Mouse (Mus musculus): Measurements from ENCODE around the gene Shq1. TPM values are rescaled to one million over a fixed set of nuclear protein-coding genes. Genes with fewer than 3 reads are reported as not detected.
A peak's percentile ranks its signal among the peaks of the same experiment; 100 is the strongest.

Gene Shq1
- total RNA-seq, 2 experiments from 2014 or later, result 7.0 to 17.4 TPM

DNA sequence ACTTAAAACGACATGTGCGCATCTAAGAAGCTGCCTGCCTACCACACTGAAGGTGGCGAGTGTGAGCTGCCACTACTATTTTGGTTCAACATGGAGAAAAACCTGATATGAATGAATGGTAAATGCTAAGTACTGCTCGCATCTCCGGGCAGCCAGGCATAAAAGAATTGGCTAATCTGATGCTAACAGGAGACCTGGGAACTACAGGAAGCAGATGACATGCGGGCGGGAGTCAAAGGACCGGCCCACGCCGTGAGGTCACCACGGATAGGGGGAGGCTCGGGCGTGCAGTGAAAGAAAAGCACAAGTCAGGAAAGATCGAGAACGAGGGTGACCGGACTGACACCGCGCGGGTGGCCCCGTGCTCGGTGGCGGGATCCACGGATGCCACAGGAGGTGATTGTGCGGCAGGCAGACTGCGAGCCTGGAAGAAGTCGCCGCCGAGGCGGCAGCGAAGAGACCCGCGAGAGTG lies 551 bp downstream of the Shq1 start:
- peak; percentile 81 for ATAC-seq (replicated peaks; ENCODE audit: poor library complexity)

DNA sequence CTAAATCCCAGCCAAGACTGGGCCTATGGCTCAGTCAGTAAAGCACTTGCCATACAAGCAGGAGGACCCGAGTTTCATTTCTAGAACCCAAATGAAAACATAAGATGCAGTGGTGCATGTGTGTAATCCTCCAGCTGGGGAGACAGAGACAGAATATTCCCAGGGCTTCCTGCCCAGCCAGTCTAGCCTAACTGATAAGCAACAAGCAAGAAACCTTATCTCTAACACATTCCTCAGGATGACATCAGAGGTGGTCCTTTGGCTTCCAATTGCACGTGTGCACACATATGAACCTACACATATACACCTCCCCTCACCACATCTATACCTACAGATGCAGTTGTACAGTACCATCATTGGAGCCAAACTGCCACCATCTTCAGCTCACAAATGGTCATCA lies 2.1 kb downstream of the Shq1 start:
- ATAC-seq (replicated peaks; ENCODE audit: poor library complexity), result no peak

DNA sequence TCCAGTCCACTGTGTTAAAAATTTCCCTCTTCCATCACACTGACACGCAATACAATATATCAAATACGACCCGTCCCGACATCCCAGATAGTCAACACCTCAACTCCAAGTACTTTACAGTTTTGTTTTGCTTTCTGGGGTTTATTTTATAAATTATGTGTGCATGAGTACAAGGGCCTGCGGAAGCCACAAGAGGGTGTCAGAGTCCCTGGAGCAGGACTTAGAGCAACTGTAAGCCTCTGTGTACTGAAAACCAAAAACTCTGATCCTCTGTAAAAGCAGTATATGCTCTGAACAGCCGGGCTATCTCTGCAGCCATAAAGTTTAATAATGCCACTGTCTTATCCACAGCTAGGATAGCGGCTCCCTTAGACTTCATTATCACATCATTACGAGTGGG lies 3.3 kb downstream of the Shq1 start:
- ATAC-seq (replicated peaks; ENCODE audit: poor library complexity), result no peak

DNA sequence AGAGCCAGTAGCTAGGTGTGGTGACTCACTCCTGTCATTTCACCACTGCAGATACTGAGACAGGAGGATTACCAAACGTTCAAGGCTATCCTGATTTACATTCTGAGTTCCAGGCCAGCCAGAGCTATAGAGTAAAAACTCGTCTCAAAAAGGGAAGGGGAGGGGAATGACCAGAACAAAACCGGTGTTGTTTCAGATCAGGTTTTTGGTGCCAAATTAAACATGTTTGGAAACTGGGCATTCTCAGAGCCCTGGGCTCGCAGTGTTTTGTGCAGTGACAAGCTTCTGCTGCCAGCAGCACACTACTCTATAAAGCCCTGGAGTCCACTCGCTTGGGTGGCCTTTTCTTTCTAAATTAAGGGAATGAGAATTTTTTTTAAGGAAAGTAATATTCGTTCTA lies 8.7 kb downstream of the Shq1 start:
- no peak for ATAC-seq (replicated peaks; ENCODE audit: poor library complexity)

DNA sequence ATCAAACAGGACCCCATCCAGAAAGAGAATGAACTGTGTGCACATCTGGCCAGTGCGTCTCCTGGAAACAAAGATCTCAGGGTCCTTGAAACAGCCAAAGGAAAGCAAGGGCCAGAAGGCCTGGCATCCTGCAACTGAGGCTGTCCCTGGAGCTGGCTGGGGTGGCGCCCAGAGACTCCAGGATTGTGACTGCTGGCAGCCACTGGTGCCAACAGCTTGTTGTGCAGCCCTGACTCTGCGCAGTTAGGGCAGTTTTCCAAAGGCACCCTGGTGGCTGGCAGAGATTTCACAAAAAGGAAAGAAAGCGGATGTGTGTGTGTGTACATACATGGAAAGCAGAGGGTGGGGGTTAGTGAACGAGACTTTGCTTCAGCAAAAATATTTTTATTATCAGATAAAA lies 10.6 kb downstream of the Shq1 start:
- no peak for ATAC-seq (replicated peaks; ENCODE audit: poor library complexity)

DNA sequence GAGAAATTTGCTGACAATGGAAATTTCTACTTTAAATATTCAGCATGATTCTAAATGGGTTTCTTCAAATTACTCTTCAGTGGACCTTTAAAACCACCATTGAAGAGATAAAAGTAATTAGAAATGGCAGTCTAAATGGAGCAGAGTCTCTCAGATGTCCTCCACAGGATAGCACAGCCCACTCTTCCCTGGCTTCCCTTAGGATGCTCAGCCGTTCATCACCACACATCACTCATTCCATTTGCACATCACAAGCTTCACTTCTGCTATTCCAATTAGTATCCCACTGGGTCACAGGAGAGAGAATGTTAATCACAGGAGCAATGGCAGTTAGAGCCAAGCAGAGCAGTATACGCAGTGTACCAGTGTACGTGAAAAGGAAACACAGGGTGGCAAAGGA lies 18.4 kb downstream of the Shq1 start:
- ATAC-seq (replicated peaks; ENCODE audit: poor library complexity), result no peak

DNA sequence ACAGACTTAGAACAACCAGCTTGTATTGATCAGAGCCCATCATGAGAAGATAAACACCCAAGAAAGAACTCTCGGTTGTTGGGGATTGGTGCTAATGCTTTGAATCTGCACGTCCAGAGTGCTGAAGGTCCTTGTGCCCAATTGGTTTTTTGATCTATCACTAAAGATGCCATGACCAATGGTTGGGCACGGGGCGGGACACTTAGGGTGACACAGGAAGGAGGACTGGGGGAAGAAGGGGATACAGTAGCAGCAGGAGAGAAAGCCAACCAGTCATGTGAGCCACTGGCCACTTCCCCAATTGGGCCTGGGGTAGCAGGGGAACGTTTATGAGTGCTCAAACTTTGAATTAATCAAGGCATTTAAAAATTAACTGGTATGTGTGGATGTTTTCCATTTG lies 23.8 kb downstream of the Shq1 start:
- ATAC-seq (replicated peaks; ENCODE audit: poor library complexity), result peak; percentile 97

DNA sequence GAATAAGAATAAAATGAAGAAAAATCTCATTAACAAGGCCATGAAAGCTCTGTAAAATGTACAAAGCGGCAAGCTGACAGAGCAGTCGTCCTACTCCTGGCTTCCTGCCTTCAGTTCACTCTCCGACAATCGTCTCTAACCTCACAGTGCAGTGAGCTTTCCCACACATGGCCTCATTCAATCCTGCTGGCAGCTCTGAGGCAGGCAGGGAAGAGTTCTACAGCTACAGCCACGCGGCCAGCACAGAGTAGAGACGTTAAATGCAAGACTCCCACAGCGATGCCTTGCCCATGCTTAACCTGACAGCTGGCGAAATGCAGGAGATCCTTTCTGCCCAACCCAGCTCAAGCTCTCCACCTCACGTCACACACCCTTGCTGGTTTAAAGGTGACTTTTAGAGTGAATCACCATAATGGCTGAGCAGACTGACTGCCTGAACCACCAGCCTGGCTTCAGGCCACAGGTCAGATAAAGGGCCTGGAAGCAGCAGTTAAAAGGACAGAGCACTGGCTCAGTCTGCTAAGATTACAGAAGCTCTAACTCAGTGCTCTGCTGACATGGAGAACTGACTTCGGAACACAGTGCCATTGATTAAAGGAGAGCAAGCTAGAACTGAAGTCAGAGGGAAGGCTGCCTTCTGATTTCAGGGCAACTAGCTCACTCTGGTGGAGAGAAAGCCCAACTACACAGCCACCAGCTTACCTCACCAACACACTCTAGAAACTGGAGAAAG lies 25.3 kb downstream of the Shq1 start:
- ATAC-seq (replicated peaks; ENCODE audit: poor library complexity), result peak; percentile 49; the same call in 1 of the 2 replicates

DNA sequence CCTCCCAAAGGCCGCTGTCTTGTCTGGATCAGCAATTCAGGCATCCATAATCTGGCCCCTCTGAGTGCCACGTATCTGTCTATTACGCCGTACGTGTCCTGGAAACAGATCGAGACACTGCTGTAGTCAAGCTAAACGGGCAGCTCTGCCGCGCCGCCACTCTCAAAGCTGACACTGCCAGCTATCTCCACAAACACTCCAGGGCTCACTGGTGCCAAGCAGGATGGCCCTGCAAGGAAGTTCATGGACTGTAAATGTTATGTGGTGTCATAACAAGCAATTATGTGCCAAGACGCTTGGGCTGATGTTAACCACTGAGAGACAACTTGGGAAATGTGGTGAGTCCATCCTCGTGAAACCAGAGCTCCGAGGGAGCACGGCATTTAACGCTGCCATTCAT lies 26.3 kb downstream of the Shq1 start:
- no peak for ATAC-seq (replicated peaks; ENCODE audit: poor library complexity)

DNA sequence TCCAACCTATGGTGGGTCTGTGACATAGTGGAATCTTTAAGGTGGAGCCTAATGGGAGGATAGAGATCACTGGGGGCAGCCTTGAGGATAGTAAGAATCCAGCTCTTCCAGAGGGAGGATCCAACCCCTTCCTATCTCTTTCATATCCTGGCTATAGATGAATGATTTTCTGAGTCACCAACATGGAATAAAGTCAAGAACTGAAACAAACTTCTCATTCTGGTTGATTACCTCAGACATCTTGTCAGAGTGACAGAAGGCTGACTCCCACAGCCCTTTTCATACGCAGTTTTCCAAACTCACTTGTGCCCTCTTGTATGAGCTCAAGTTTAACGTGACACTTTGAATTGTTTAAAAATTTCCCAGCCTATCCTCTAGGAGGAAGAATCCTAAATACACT lies 28.2 kb downstream of the Shq1 start:
- no peak for ATAC-seq (replicated peaks; ENCODE audit: poor library complexity)

DNA sequence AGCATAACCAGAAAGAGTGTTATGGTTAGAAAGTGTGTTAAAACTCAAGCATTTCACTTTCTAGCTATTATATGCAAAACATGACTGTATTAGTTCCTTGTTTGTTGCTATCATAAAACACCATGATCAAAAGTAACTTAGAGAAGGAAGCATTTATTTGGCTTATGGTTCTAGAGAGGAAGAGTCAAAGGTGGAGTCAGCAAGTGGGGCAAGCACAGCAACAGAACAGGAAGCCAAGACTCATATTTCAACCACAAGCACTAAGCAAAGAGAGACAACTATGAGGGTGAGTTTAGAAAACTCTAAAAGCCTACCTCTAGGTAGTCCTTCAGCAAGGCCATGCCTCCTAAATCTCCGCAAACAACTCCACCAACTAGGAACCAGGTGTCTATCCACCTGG lies 30.4 kb downstream of the Shq1 start:
- ATAC-seq (replicated peaks; ENCODE audit: poor library complexity), result no peak

DNA sequence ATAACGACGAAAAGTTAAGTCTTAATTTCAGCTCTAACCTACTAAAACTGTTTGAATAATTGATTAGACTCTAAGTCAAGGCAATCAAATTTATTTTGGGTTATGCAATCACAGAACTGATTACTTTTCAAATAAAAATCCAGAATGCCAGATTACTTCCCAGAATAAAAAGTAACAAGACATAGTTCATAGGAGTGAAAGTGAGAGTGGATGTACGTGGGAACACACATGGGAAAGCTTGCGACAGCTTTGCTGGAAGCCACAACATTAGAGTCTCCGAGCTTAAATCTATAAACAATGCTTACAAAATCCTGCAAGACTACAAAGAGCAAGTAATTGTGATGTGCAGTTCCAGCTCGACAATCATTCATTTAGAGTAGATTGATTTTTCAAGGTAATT lies 41.9 kb downstream of the Shq1 start:
- ATAC-seq (replicated peaks; ENCODE audit: poor library complexity), result no peak

DNA sequence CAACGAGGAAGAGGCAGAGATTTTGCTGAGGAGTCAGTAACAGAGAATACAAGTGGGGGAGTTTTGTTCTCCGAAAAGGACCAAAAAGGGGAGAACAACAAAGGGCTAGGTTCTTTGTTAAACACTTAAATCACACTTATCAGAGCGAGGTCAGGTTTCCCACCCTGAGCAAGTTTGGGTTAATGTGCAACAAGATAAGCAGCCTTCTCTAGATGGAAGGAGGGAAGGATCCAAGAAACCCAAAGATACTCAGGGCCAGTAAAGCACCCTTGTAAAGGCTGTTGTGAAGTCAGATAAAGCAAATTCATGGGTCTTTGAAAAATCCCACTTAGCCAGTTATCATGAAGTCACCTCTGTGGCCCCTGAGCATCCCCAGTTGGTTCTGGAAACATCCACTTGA lies 42.7 kb downstream of the Shq1 start:
- ATAC-seq (replicated peaks; ENCODE audit: poor library complexity), result peak; percentile 42; the same call in 1 of the 2 replicates

DNA sequence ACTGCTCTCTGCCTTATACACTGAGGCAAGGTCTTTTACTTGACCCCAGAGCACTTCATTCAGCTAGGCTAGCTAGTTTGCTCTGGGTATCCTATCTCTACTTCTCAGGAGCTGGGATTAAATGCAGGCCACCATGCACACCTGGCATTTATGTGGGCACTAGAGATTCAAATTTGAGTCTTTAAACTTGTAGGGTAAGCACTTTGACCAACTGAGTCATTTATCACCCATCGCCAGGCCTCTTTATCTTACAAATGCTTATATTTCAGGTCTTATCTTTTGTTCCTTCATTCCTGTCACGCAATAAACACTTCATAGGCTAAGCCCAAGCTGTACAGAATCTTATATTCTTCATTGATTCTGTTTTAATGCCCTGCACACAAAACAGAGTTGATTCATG lies 47.0 kb downstream of the Shq1 start:
- peak; percentile 52 for ATAC-seq (replicated peaks; ENCODE audit: poor library complexity)

DNA sequence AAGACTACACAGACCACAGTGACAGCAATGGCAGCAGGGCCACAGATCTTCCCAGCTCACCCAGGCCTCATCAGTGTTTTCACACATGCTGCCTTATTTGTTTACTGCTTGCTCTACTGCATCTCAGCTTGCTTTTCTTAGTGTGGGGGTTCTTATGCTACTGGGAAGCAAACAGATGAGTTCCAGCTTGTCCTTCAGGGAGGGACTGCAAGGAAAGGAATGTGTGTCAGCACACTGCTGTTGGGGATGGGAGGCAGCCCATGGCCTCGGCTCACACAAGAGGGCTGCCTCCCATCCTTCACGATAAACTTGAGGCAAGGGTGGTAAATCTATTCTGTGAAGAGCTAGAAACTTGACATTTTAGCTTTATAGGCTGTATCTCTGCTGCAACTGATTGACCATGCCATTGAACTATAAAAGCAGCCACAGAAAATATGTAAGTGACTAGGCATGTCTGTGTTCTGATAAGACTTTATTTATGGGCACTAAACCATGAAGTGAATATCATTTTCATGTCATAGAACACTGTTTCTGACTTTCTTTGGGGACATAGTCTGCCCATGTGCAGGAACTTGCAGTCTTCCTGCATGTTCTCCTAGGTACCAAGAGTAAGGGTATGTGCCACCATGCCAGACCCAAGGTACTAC lies 48.0 kb downstream of the Shq1 start:
- ATAC-seq (replicated peaks; ENCODE audit: poor library complexity), result peak; percentile 31; the same call in 1 of the 2 replicates

DNA sequence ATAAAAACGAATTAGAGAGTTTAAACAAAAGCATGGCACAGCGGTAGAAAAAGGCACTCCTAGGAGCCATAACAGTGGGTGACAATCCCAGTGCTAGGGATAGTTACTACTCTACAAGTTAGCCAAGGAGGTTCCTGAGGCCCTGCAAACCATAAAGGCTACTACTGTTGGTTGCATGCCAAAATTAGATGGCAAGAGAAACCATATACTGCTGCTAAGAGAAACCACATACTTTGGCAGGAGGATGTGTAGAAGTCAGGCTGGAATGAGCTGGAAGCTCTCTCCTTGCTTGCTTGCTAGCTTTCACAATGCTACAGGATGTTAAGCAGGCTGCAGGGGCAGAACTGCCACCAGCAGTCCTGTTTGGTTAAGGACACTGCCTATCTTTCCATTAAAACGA lies 50.5 kb downstream of the Shq1 start:
- ATAC-seq (replicated peaks; ENCODE audit: poor library complexity), result no peak

DNA sequence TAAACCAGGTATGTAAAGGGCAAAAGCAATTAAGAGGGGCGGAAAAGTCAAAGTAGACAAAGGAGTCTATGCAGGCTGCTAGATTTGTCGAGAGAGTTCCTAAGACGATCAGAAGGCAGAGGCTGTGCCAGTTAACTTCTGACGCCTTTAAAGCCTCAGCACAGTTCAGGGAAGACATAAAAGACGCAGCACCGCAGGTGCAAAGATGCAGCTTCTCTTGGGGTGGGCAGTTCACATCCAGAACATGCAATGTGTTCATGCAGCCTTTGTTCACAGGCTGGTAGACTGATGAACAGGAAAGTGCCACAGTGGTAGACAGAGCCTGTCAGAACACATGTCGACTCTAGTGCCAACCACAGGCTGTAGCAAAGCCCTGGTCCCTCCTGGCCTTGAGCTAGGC lies 51.6 kb downstream of the Shq1 start:
- ATAC-seq (replicated peaks; ENCODE audit: poor library complexity), result no peak

DNA sequence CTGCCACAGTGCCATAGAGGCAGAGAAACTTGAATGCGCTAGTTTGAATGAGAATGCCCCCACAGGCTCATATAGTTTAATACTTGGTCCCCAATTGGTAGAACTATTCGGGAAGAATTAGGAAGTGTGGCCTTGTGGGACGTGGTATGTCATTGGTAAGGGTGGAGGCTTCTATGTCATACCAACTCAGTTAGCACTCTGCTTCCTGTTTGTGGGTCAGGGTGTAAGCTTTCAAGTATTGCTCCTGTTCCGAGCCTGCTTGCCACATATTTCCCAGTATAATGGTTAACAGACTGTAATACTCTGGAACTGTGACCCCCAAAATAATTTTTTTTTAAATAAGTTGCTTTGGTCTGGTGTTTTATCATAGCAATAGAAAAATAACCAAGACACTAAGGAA lies 54.8 kb downstream of the Shq1 start:
- peak; percentile 85 for ATAC-seq (replicated peaks; ENCODE audit: poor library complexity)

DNA sequence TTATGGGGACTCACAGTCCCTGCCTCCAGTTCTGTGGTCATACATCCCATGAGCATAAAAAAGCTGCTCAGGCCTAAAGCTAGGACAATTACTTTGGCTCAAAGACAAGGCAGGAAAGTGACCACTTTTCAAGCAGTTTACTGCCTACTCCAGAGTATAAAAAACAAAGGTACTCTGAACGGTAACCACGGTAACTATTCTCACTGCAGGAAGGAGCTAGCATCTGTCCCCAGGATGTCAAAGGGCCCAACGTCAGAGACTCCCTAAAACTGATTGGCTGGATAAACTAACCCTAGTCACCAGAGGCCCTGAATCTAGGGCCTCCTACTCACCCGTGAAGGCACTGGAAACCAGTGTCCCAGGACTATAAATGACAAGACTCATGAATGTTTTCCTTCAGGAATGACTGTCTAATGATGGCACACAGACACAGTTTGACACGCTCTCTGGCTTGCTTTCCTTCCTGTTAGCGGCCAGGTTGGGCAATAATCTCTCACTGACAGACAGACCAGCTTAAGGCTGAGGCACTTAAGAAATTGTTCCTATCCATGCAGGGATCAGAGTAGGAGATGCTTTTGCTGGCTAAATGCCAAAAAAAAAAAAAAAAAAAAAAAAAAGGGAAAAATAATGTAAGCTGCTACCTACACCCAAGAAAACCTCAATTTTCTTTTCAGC lies 57.2 kb downstream of the Shq1 start:
- ATAC-seq (replicated peaks; ENCODE audit: poor library complexity), result peak; percentile 82

DNA sequence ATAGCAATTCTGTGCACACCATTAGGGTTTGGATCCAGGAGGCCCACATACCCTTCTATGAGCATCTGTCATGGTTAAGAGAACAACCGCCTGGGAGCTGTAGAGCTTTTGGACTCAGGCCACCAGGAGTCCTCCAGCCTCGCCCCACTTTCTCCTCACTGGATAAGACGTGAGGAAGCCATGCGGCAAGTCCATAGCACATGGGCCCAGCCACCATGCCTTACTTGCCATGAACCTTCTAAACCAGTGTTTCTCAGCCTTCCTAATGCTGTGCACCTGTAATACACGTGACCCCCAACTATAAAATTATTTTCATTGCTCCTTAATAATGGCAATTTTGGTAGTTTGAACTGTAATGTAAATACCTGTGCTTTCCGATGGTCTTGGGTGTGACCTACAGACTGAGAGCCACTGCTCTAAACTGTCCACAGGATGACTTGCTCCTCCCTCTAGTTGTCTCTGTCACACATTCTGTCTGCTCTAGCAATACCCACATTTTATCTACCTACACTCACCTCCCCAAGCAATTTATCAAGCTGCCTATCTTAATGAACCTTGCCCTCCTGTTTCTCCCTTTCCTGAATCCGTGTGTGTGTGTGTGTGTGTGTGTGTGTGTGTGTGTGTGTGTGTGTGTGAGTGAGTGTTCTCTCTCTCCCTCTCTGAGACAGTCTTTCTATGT lies 59.9 kb downstream of the Shq1 start:
- ATAC-seq (replicated peaks; ENCODE audit: poor library complexity), result no peak

DNA sequence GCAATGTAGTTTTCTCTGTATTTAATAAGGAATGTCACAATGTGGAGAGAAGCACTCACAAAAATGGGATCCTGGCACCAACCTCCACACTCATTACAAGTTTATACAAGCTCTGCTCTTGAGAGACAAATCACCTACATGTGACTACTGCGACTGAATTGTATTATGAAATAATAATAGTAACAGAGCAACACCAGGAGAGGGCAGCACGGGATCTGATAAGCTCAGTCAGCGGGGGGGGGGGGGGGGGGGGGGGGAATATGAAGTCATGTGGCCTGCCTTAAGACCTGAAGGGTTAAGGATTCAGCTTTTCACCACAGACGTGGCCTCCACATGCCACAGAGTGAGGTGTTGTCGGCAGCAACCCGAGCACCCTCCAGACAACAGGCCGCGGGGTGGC lies 60.8 kb downstream of the Shq1 start:
- peak; percentile 50 for ATAC-seq (replicated peaks; ENCODE audit: poor library complexity)

DNA sequence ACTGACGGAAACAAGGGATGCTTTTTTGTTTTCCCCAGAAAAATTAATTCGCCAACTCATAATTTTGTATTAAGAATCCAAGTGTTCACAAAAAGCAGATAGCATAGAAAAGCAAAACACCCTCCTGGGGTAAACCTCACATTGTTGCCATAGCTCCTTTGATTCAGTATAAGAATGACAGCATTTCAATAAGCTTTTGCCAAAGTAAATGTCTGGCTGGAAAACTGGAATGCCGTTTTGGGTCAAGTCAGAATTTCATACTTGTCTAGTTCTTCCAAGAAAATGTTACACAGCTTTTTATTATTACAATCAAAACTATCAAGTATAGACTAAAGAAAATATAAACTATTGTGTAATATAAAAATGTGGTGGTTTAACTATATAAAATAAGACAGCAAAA lies 61.7 kb downstream of the Shq1 start:
- no peak for ATAC-seq (replicated peaks; ENCODE audit: poor library complexity)
